Comparison of ENCODE assay signal across 8 mouse cellular contexts in the genomic region with DNA sequence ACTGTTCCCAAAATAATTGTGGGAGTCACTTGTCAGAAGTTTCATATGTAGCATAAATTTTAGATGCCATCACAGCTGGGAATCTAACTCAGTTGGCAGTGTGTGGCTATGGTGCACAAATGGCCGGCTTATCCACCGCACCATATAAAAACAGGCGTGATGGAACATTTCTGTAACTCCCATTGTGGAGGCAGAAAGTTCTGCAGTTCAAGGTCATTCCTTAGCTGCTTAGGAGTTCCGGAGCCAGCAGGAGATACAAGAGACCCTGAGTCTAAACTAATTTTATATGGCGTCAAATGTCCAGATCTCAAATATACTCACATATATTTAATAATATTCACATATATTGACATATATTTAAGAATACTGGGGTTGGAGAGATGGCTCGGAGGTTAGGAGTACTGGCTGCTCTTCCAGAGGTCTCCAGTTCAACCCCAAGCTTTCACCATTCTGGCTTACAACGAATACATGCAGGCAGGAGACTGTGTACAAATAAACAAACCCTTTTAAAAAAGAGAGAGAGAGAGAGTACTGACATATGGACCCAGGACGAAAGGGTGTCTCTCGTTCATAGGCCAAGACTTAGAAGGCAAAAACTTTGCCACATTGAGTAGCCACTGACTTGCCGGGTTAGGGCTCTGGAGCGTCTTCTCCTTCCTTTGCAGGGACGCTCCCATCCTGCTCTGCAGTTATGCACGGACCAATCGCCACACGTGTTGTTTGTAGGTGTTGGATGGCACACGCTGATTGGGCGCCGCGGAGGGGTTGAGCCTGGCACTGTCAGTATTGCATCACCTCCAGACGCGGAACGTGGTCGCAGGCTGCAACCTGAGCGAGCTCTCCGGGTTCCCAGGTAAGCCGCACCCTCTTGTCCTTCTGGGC. TPM values are rescaled to one million over a fixed set of nuclear protein-coding genes. Genes with fewer than 3 reads are reported as not detected.
DNase-seq lines count a peak whose midpoint lies in the region; ATAC-seq and TF ChIP-seq lines count a peak whose summit lies in the region.

Gene Iars (plus strand): TSS at position 750 of the 882 bp plus-strand sequence.

- H3K9me3 ChIP-seq in megakaryocyte, embryonic 14.5 days = no peaks in the 10 kb centered on the region

- H3K27me3 ChIP-seq in megakaryocyte, embryonic 14.5 days (replicated peaks) = no peaks in the 10 kb centered on the region

- DNase-seq in gastrocnemius, adult 8-10 months (ENCODE audit: low spot score in 2 of 2) = peak; percentile 97 to 98
- peak; percentile 97 for DNase-seq in hindlimb bud, embryonic 11.5 days (ENCODE audit: extremely low spot score, low read depth, low spot score)
- DNase-seq in left cerebral cortex, adult 8-10 months (ENCODE audit: low spot score in 2 of 2) = peak; percentile 98 to 100
- DNase-seq in right cerebral cortex, postnatal 10 days (ENCODE audit: low spot score in 2 of 2) = peak; percentile 99 to 100
- peak; percentile 98 for DNase-seq in urinary bladder, postnatal 25 days (ENCODE audit: low spot score)

- ATAC-seq in activated CD4-positive, CD25-positive, alpha-beta regulatory T cell, adult 4 months = peak; percentile 100

- 0 out of 2 replicates have a peak within 1 kb of the TSS, but pooled peaks have one; percentile 8 for H3K27ac ChIP-seq in cortical plate, adult 2 months (ENCODE audit: insufficient read depth, low read length)

- H3K4me1 ChIP-seq in cortical plate, adult 2 months (ENCODE audit: control insufficient read depth, insufficient read depth, low read length) = no peaks in the 10 kb centered on the region
- H3K4me1 ChIP-seq in megakaryocyte, embryonic 14.5 days = peaks cover 67% of the 10 kb centered on the region

- peaks cover 38% of the 10 kb centered on the region for H3K36me3 ChIP-seq in megakaryocyte, embryonic 14.5 days (replicated peaks; ENCODE audit: low read length)

- peak; percentile 92 for TF ChIP-seq POLR2A in cortical plate, adult 2 months (IDR thresholded peaks at IDR 0.05; ENCODE audit: extremely low read depth, insufficient read depth, low read length)

- no peak for TF ChIP-seq CTCF in cortical plate, adult 2 months (IDR thresholded peaks at IDR 0.05; ENCODE audit: extremely low read depth, insufficient read depth, low read length)

- peak within 1 kb of the TSS; percentile 71 for H3K4me3 ChIP-seq in cortical plate, adult 2 months (ENCODE audit: insufficient read depth, low read length)
- peak within 1 kb of the TSS; percentile 95 for H3K4me3 ChIP-seq in megakaryocyte, embryonic 14.5 days (replicated peaks)

RNA-seq across cellular contexts. Expression of gene Iars, which starts in this region (rescaled TPM):
- polyA plus RNA-seq in activated CD4-positive, CD25-positive, alpha-beta regulatory T cell, adult 4 months (2017; shearing (Covaris generic)) = 10 to 100 TPM; 36.3 to 36.4 TPM
- 36.0 and 37.5 TPM in 2 replicates for polyA plus RNA-seq in cortical plate, adult 2 months (2012; rRNA removed)
- total RNA-seq in gastrocnemius, adult 8-10 months (2022) = 10 to 100 TPM; 64.6 to 90.8 (median 87.8) TPM
- 10 to 100 TPM; 51.0 to 76.0 (median 64.3) TPM for total RNA-seq in left cerebral cortex, adult 8-10 months (2022)
- 15.1 and 23.6 TPM in 2 replicates for polyA plus RNA-seq in megakaryocyte, embryonic 14.5 days (2012; ENCODE audit: insufficient read depth, low replicate concordance)

Comparison
In these comparisons a context has a peak if more than half of its experiments do, and no peak if none do; other contexts are left out.
1. Peak in every context shown above with its lines: DNase-seq, ATAC-seq, H3K4me3 ChIP-seq and H3K27ac ChIP-seq.